Mouse (Mus musculus): ENCODE measurements around the gene Cebpa. TPM values are rescaled to one million over a fixed set of nuclear protein-coding genes. Genes with fewer than 3 reads are reported as not detected.

Gene Cebpa
- polyA plus RNA-seq, 1 experiment from 2014 or later = 0.77 TPM

DNA sequence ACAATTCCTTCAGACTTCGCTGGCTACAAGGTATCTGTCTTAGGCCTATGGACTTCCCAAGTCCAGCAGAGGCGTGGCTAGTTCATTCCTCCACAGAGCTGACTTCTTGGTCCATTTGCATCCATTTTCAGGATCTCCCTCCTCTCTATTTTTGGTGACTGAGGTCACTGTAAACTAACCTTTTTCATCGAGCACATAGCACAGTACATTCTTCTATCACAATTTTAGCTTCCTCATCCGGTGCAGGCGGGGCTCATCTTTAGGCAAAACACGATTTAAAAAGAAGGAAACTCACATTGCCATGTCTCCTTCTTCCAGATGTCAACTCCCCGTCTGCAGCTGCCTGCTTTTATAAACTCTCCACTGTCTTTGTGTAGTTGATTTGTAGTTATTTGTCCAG, 12.5 kb upstream of the Cebpa start:
- no peak overlapping the region for H3K4me2 ChIP-seq
- no peak overlapping the region for H3K27ac ChIP-seq
- H3K36me3 ChIP-seq = no peaks in the 10 kb centered on the region
- no peak for ATAC-seq (replicated peaks; ENCODE audit: insufficient number of reproducible peaks, insufficient read depth, low FRiP score, low read depth)
- H3K9me3 ChIP-seq (replicated peaks) = no peaks in the 10 kb centered on the region
- H3K9ac ChIP-seq = no peak overlapping the region
- H3K27me3 ChIP-seq = no peaks in the 10 kb centered on the region
- 66% methylated on average over 7 of the region's 7 CpGs for WGBS
- H3K4me1 ChIP-seq (replicated peaks) = no peaks in the 10 kb centered on the region
- H3K4me3 ChIP-seq = no peak overlapping the region

DNA sequence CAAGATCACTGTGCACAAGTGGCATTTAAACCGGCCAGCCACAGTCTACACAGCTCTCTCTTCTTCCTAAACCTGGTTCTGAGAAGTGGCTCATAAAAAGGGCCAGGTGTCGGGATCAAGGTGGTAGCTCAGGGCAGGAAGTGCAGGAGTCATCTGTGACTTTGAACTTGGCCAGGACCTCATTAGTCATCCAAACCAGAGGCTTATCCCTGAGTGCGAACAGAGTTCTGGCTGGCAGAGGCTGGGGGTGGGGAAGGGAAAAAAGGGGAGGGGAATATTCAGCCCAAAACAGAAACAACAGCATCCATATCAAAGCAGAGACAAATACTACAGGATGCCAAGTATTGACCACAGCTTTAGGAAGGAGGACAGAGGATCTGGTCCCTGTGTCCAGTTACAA, 11.5 kb upstream of the Cebpa start:
- ATAC-seq (replicated peaks; ENCODE audit: insufficient number of reproducible peaks, insufficient read depth, low FRiP score, low read depth) = no peak
- Histone ChIP-seq H3K4me1 (replicated peaks) (no peaks in the 10 kb centered on the region), H3K27me3 (no peaks in the 10 kb centered on the region), H3K4me3 (no peak overlapping the region), H3K9me3 (replicated peaks) (no peaks in the 10 kb centered on the region), H3K4me2 (no peak overlapping the region), H3K27ac (no peak overlapping the region), H3K9ac (no peak overlapping the region), H3K36me3 (no peaks in the 10 kb centered on the region)
- WGBS = 19% methylated on average over 3 of the region's 3 CpGs

DNA sequence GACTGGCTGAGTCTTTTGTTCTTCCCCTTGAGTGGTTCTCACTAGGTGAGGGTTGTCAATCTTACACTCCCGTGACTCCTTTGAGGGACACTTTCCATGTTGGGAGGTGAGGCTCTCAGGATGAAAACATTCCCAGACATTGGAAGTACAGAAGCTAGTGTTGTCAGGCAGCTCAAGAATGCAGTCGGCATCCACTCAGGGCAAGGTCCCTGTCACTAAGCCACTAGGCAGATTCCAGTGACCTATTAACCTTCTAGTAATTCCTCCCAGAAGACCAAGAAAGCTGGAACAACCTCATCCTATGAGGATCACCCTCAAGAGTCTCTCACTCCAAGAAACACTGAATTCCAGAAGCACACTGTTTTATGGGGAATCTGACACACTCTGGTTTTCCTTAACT, 11.0 kb upstream of the Cebpa start:
- no peak for ATAC-seq (replicated peaks; ENCODE audit: insufficient number of reproducible peaks, insufficient read depth, low FRiP score, low read depth)
- Histone ChIP-seq H3K4me1 (replicated peaks) (no peaks in the 10 kb centered on the region), H3K36me3 (no peaks in the 10 kb centered on the region), H3K9ac (no peak overlapping the region), H3K27me3 (no peaks in the 10 kb centered on the region), H3K9me3 (replicated peaks) (no peaks in the 10 kb centered on the region), H3K4me3 (no peak overlapping the region), H3K4me2 (no peak overlapping the region), H3K27ac (no peak overlapping the region)
- 17% methylated on average over 2 of the region's 2 CpGs for WGBS

DNA sequence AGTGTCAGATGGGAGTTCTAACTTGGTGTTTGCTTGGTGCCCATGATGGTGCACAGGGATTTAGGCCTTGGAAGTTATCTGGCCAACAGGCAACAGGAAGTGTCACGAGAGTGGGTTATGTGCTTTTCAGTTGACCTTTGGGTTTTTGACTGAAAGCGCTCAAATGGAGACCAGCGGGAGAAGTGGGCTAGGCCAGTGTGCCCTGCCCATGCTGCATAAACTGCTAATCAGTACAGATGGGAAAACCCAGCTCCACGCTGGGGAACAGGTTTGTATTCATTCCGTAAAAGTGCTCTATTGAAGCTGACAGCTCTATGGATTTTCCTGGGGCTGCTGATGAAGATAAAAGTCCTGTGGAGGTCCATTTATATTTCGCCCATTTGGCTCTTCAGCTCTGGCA, 10.4 kb upstream of the Cebpa start:
- Histone ChIP-seq H3K4me1 (replicated peaks) (no peaks in the 10 kb centered on the region), H3K9ac (no peak overlapping the region), H3K9me3 (replicated peaks) (no peaks in the 10 kb centered on the region), H3K4me2 (no peak overlapping the region), H3K27me3 (no peaks in the 10 kb centered on the region), H3K4me3 (no peak overlapping the region), H3K36me3 (no peaks in the 10 kb centered on the region), H3K27ac (no peak overlapping the region)
- ATAC-seq (replicated peaks; ENCODE audit: insufficient number of reproducible peaks, insufficient read depth, low FRiP score, low read depth) = no peak
- 73% methylated on average over 6 of the region's 6 CpGs for WGBS

DNA sequence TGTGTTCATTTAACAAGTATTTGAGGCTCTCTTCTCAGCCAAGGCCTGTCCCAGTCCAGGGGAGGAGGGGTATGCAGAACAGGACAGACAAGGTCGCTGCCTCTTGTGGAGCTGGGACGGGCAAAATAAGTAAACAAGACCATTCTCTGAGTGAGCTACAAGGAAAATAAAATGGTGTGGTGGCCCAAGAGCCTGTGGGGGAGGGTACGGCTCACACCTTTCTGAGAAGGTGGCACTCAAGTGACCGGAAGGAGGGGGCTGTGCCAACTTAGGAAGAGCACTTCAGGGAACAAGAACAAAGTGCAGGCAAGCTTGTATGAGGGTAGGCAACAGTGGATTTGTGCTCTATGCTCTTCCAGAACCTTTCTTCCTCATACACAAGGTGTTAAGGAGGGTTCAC, 6.0 kb upstream of the Cebpa start:
- Histone ChIP-seq H3K9ac (no peak overlapping the region), H3K9me3 (replicated peaks) (no peaks in the 10 kb centered on the region), H3K27ac (no peak overlapping the region), H3K27me3 (peaks cover 25% of the 10 kb centered on the region), H3K36me3 (no peaks in the 10 kb centered on the region), H3K4me1 (replicated peaks) (peaks cover 9% of the 10 kb centered on the region), H3K4me3 (no peak overlapping the region), H3K4me2 (no peak overlapping the region)
- no peak for ATAC-seq (replicated peaks; ENCODE audit: insufficient number of reproducible peaks, insufficient read depth, low FRiP score, low read depth)
- 57% methylated on average over 4 of the region's 4 CpGs for WGBS

DNA sequence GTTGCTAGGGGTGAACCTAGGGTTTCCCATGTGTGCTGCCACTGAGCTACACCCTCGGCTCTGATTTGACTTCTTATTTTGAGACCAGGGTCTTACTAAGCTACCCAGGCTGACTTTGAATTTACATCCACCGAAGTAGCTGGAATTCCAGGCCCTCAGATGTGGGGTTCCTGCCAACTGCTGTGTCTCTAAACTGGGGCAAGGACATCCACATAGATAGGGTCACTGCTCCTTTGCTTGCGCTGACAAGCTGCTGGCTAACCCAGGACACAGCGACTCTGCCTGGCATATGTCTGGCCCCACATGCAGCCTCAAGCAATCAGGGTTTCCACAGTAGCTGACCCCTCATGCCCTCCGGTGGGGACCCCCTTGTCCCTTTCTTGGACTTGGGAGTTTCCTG, 5.4 kb upstream of the Cebpa start:
- Histone ChIP-seq H3K36me3 (no peaks in the 10 kb centered on the region), H3K9me3 (replicated peaks) (no peaks in the 10 kb centered on the region), H3K9ac (no peak overlapping the region), H3K4me1 (replicated peaks) (peaks cover 9% of the 10 kb centered on the region), H3K27ac (no peak overlapping the region), H3K27me3 (peaks cover 25% of the 10 kb centered on the region), H3K4me3 (no peak overlapping the region), H3K4me2 (no peak overlapping the region)
- 53% methylated on average over 5 of the region's 5 CpGs for WGBS
- ATAC-seq (replicated peaks; ENCODE audit: insufficient number of reproducible peaks, insufficient read depth, low FRiP score, low read depth) = no peak

DNA sequence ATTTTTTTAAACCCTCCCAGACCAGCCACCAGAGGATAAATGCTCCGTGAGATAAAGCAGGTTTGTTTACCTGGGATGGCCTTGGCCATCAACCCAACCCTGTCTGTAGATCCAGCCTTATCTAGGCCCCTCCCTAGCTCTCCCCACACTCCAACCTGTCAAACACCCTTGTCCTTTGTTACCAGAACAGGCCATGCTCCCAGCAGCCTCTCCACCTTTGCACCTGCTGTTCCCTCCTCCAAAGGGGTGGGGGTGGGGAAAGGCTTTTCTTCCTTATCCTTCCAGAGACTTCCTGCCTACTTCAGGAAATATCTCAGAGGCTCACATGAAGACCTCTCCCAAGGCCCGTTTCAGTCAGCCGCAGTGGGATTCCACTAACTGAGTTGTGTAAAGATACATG, 2.6 kb upstream of the Cebpa start:
- no peak overlapping the region for H3K27ac ChIP-seq
- no peak overlapping the region for H3K4me2 ChIP-seq
- ATAC-seq (replicated peaks; ENCODE audit: insufficient number of reproducible peaks, insufficient read depth, low FRiP score, low read depth) = no peak
- WGBS = 56% methylated on average over 3 of the region's 3 CpGs
- no peaks in the 10 kb centered on the region for H3K9me3 ChIP-seq (replicated peaks)
- no peaks in the 10 kb centered on the region for H3K36me3 ChIP-seq
- H3K27me3 ChIP-seq = peaks cover 50% of the 10 kb centered on the region
- H3K4me1 ChIP-seq (replicated peaks) = peaks cover 27% of the 10 kb centered on the region
- no peak overlapping the region for H3K4me3 ChIP-seq
- H3K9ac ChIP-seq = no peak overlapping the region

DNA sequence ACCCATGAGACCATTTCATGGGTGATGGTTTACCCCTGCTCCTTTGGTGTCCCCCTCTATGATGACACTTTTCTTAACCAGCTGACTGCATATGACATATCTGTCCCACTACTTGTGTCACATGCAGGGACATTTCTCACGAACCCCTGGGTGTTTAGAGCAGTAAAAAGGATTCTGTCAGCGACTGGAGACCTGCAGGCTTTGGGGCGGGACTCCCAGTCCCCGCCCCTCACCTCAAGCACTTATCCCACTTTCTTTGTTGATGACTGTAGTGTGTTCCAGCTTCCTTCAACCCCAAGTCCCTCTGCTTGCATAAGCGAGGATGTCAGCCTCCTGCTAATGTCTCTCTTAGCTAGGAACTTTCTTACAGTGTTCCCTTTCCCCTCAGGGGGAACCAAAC, 2.0 kb upstream of the Cebpa start:
- Histone ChIP-seq H3K4me2 (no peak overlapping the region), H3K27me3 (peaks cover 55% of the 10 kb centered on the region), H3K9ac (no peak overlapping the region), H3K9me3 (replicated peaks) (no peaks in the 10 kb centered on the region), H3K27ac (no peak overlapping the region), H3K4me1 (replicated peaks) (peaks cover 27% of the 10 kb centered on the region), H3K36me3 (no peaks in the 10 kb centered on the region), H3K4me3 (peak overlapping the region; percentile 62; the same call in 1 of the 2 replicates)
- no peak for ATAC-seq (replicated peaks; ENCODE audit: insufficient number of reproducible peaks, insufficient read depth, low FRiP score, low read depth)
- WGBS = 54% methylated on average over 5 of the region's 5 CpGs

DNA sequence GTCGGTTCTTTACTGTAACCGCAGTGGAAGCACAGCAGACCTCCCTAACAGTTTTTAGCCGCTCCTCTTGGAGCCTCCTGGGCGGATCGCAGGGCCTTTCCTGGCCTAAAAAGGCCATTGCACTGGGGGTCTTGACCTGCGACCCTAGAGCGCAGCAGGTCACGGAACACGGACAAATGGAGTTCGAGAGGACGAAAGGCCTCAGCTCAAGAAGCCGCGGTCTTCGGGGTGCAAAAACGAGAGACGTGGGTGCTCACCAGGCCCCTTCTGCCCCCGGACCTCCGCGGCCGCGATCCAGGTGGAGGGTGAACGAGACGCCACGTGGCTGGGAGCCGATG, 1.4 kb upstream of the Cebpa start:
- Histone ChIP-seq H3K36me3 (no peaks in the 10 kb centered on the region), H3K27me3 (peaks cover 62% of the 10 kb centered on the region), H3K9ac (peak overlapping the region; percentile 65), H3K9me3 (replicated peaks) (no peaks in the 10 kb centered on the region), H3K4me3 (peak overlapping the region; percentile 62), H3K4me1 (replicated peaks) (peaks cover 27% of the 10 kb centered on the region), H3K27ac (peak overlapping the region; percentile 78; the same call in 1 of the 2 replicates), H3K4me2 (peak overlapping the region; percentile 97)
- WGBS = 2% methylated on average over 25 of the region's 25 CpGs
- no peak for ATAC-seq (replicated peaks; ENCODE audit: insufficient number of reproducible peaks, insufficient read depth, low FRiP score, low read depth)

DNA sequence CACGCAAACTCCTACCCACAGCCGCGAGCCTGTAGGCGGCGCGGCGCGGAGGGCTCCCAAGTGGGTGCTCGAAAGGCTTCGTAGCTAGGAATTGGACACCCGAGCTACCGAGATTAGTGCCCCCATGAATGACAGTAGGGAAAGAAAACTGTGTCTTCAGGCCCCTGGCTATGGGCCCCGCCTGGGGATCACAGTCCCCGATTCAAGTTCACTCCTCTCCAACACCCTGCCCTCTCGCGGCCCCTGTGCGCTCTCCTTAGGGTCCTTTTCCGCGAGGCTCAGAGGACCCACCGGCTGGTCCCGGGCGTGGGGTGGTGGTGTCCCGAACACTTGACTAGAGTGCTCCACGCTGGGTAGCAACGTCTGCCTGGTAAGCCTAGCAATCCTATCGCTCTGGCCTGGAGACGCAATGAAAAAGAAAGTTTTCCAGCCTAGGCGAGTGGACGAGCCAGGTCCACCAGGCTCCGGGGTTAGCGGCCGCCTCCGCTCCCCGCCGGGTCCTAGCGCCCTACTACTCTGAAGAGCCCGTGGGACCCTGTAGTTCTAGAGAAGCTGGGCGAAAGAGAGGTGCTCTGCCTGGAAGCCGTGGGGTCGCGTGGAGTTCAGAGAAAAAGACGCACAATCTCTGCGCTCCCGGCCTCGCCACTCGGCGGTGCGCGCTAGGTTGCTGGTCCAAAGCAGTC, 853 bp upstream of the Cebpa start:
- Histone ChIP-seq H3K9ac (peak overlapping the region; percentile 65), H3K9me3 (replicated peaks) (no peaks in the 10 kb centered on the region), H3K4me1 (replicated peaks) (peaks cover 27% of the 10 kb centered on the region), H3K36me3 (no peaks in the 10 kb centered on the region), H3K4me3 (peak overlapping the region; percentile 62), H3K27ac (peak overlapping the region; percentile 78), H3K4me2 (peak overlapping the region; percentile 97), H3K27me3 (peaks cover 67% of the 10 kb centered on the region)
- under 1% methylated on average over 49 of the region's 49 CpGs for WGBS
- ATAC-seq (replicated peaks; ENCODE audit: insufficient number of reproducible peaks, insufficient read depth, low FRiP score, low read depth) = peak; percentile 73

DNA sequence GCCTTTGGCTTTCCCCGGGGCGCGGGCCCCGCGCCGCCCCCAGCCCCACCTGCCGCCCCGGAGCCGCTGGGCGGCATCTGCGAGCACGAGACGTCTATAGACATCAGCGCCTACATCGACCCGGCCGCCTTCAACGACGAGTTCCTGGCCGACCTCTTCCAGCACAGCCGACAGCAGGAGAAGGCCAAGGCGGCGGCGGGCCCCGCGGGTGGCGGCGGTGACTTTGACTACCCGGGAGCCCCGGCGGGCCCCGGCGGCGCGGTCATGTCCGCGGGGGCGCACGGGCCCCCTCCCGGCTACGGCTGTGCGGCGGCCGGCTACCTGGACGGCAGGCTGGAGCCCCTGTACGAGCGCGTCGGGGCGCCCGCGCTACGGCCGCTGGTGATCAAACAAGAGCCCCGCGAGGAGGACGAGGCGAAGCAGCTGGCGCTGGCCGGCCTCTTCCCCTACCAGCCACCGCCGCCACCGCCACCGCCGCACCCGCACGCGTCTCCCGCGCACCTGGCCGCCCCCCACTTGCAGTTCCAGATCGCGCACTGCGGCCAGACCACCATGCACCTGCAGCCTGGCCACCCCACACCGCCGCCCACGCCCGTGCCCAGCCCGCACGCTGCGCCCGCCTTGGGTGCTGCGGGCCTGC, 533 bp downstream of the Cebpa start:
- H3K27ac ChIP-seq = no peak overlapping the region; the same call in 1 of the 2 replicates
- no peak for ATAC-seq (replicated peaks; ENCODE audit: insufficient number of reproducible peaks, insufficient read depth, low FRiP score, low read depth)
- 1% methylated on average over 80 of the region's 83 CpGs for WGBS

DNA sequence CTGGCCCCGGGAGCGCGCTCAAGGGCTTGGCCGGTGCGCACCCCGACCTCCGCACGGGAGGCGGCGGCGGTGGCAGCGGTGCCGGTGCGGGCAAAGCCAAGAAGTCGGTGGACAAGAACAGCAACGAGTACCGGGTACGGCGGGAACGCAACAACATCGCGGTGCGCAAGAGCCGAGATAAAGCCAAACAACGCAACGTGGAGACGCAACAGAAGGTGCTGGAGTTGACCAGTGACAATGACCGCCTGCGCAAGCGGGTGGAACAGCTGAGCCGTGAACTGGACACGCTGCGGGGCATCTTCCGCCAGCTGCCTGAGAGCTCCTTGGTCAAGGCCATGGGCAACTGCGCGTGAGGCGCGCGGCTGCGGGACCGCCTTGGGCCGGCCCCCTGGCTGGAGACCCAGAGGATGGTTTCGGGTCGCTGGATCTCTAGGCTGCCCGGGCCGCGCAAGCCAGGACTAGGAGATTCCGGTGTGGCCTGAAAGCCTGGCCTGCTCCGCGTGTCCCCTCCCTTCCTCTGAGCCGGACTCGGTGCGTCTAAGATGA, 1.1 kb downstream of the Cebpa start:
- peak overlapping the region; percentile 97 for H3K4me2 ChIP-seq
- H3K4me3 ChIP-seq = peak overlapping the region; percentile 62
- no peak overlapping the region for H3K27ac ChIP-seq
- H3K27me3 ChIP-seq = peaks cover 84% of the 10 kb centered on the region
- WGBS = 1% methylated on average over 53 of the region's 53 CpGs
- no peak for ATAC-seq (replicated peaks; ENCODE audit: insufficient number of reproducible peaks, insufficient read depth, low FRiP score, low read depth)
- H3K4me1 ChIP-seq (replicated peaks) = peaks cover 25% of the 10 kb centered on the region
- no peaks in the 10 kb centered on the region for H3K36me3 ChIP-seq
- H3K9ac ChIP-seq = peak overlapping the region; percentile 65
- no peaks in the 10 kb centered on the region for H3K9me3 ChIP-seq (replicated peaks)

More for the DNA sequence above, 533 bp downstream of the Cebpa start:
- Histone ChIP-seq H3K4me1 (replicated peaks) (peaks cover 25% of the 10 kb centered on the region), H3K9ac (peak overlapping the region; percentile 65), H3K36me3 (no peaks in the 10 kb centered on the region), H3K4me3 (peak overlapping the region; percentile 62), H3K4me2 (peak overlapping the region; percentile 97), H3K9me3 (replicated peaks) (no peaks in the 10 kb centered on the region), H3K27me3 (peaks cover 81% of the 10 kb centered on the region)

Data from heart, embryonic 15.5 days (tissue).